Mouse (Mus musculus) embryo, embryonic 10.5 days (tissue): ENCODE data around the gene Tnmd.

Source experiments
- DNase-seq: peaks from one replicate; pipeline ENCODE4 v3.0.0-alpha.2; 2015; ENCODE audit warnings: low spot score

Gene Tnmd

GRCm38 (mm10) chrX:133850680-133851079 is at the start of gene Tnmd:
Tnmd (plus strand) TSS chrX:133850980.
- DNase-seq = no peak

DNA sequence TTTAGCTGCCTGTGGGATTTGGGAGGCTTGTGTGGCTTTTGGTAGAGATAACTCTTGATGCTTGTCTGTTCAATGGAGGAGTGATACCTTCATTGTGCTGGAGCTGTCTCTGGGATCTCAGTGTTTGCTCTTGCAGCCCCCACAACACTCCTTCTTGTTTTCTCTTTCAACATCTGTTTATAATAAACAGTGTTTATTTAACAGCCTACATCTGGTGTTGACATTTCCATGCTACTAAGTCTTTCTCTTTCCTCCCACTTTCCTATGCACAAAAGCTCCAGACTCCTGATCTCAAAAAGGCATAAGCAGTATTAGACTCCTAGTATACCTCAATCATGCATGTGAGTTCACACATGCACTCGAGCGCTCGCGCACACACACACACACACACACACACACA is 2.9 kb downstream of the Tnmd start:
- DNase-seq = peak; percentile 1

- no peak for DNase-seq
Observed at GRCm38 (mm10) chrX:133869743-133870142, 19.0 kb downstream of the Tnmd start.

- no peak for DNase-seq
Observed at GRCm38 (mm10) chrX:133887308-133887707, 36.5 kb downstream of the Tnmd start.

DNA sequence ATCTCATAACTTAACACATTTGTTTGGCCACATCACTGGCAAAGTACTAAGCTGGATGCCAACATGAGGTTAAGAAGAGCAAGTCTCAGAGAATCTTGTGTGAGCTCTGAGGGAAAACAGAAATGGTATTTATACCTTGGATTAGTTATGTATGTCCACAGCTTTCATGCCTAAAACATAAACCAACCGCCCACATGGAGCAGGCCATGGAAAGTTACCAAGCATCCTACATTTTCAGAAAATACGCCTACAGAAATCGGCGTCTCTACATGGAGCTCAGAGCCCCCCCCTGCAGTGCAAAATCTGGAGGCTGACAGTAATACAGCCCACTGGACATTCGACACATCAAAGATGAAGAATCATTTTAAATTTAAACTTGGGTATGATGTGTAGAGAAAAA is 37.3 kb downstream of the Tnmd start:
- DNase-seq = no peak

DNA sequence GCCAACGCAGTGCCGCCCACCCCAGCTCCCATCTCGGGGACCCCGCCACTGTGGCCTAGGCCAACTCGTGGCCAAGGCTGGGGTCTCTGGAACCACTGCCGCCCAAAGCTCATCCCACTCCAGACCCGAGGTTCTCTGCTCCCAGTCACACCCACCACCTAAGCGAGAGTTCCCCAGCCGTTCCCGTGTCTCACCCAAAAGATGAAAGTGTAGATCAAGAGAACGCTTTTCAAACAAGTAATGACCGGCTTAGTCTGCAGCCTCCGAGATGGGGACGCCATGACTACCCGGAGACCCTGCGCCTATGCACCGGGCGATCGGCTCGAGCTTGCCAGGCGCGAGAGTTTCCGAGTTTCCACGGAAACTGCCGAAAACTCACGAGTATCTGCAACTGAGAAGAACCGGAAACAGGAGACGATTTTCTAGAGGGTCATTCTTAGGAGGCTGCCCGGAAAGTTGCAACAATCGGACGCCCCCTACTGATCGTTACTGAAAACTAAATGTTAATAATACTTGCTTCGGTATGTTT is 47.3 kb downstream of the Tnmd start, which contains the start of gene Tspan6:
Gene Tspan6, minus strand, starts transcription at position 416 of the 529 bp plus-strand sequence.
- peak; percentile 90 for DNase-seq

DNA sequence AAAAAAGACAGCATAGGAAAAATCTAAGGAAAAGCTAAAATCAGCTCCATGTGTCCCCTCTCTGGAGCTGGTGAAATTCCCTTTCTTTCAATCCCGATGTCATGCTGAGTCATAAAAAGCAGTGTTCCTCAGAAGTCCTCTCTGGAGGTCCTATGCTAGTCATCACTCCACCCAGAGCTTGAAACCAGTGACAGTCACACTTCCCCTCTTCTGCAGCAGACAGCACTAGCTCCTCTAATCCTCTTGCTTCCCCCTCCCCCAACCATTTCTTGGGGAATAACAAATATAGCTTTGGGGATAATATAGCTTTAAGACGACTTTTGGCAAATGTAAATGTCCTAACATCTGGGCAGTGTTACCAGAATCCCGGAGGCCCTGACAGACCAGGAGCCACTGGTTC is 57.5 kb downstream of the Tnmd start, which contains the start of gene Srpx2:
Gene Srpx2, plus strand, starts transcription at position 166 of the 400 bp plus-strand sequence.
- no peak for DNase-seq

DNA sequence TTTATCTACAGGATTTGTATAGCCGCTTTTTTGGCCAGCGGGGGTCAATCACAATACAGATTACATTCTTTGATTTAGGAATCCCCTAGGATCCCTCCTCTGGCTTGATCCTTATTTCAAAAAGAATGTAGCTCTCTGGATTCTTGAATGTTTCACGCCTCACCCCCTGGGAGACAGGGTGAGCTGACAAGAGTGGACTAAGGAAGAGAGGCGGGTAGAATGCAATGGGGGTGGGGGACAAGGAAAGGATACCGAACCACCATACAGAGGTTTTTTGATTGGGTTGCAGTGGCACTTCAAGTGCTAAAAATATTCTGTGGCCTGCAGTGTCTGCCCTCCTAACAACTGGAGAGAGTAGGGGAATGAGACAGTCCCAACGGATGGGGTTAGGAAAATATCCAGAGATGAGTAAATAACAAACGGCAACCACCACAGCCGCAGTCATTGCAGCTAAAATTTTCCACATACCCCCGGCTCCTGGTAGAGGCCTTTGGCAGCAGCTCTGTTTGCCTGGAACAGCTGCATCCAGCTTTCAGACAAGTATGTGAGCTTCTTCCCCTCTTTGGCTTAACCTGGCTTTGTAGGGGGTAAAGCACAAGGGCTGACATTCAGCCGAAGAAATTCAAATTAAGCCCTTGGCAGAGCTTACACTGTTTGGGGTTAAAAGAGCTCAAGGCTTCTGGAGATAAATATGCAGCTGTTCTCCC is 60.8 kb downstream of the Tnmd start:
- no peak for DNase-seq

DNA sequence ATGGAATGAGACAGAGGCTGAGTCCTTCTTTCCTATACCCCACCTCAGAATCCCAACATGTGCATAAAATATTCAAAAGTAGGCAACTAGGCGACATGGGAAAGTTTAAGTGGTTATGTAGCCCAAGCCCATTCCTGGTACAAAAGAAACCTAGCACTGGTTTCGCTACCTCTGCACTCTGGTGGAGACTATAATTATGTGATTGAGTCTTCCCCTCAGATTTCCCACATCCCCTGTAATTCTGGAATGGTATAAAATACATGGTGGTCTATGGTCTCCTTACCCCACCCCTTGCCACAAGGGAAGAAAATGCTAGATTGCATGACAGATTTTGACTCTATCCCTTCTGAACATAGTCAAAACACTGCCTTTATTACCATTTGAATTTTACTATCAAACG is 62.2 kb downstream of the Tnmd start:
- no peak for DNase-seq

- no peak for DNase-seq
Observed at GRCm38 (mm10) chrX:133914219-133914618, 63.4 kb downstream of the Tnmd start.
